Mouse (Mus musculus) adrenal gland, postnatal 14 days (tissue): ENCODE results near the gene Fut1. TPM values are rescaled to one million over a fixed set of nuclear protein-coding genes. Genes with fewer than 3 reads are reported as not detected.

Experiments used
- DNase-seq: peaks from one replicate; pipeline ENCODE4 v3.0.0; 2021; ENCODE audit warnings: mixed read lengths
- total RNA-seq: library from RNA; stranded (reverse); gene quantifications from 2 replicates; pipeline ENCODE4 v1.2.3, GENCODE M21; 2021

Gene Fut1
- total RNA-seq, 1 experiment from 2014 or later, result 0.11 TPM

DNA sequence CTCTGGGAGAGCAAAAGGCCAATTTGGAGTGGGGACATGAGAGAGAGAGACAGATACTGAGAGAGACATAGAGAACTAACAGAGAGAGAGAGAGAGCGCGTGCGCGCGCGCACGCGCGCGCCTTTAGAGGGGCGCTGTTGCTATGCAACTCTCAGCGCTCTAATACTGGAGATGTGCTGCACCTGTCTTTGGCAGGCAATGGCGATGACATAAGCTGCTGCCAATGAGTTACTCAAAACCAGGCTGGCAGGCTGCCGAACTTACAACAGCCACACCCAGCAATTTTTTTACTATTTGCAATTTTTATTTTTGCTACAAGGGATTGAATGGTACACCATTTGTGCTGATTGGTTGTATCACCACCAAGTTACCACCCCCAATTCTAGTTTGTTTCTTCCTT lies 50.7 kb downstream of the Fut1 start:
- DNase-seq, result no peak

DNA sequence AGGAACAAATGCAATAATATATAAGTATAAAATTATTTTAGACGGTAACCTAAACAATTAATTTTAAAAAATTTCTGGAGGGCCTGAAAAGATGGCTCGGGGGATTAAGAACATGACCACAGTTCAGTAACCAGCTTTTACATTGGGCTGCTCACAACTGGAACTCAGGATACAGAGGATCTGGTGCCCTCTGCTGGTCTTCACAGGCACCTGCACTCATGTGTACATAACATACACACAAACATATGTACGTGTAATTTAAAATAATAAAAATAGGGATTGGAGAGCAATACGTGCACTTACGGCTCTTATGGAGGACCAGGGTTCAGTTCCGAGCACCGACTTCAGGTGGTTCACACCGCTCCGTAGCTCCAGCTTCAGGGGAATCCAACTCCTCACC lies 51.8 kb downstream of the Fut1 start:
- DNase-seq, result no peak

Other genes starting within 250 kb of the Fut1 start
- gene Lin7b, start 246.7 kb upstream of the Fut1 start, total RNA-seq, result 1.2 and 1.4 TPM in 2 replicates
- gene Snrnp70, start 221.5 kb upstream of the Fut1 start, total RNA-seq, result 265 and 280 TPM in 2 replicates
- not detected in 2 replicates for gene Kcna7, start 211.6 kb upstream of the Fut1 start, total RNA-seq
- not detected in 2 replicates for gene Ntf5, start 203.6 kb upstream of the Fut1 start, total RNA-seq
- not detected in 2 replicates for gene Lhb, start 196.5 kb upstream of the Fut1 start, total RNA-seq
- 55.4 and 62.8 TPM in 2 replicates for gene Gys1, start 182.4 kb upstream of the Fut1 start, total RNA-seq
- gene Ruvbl2, start 179.2 kb upstream of the Fut1 start, total RNA-seq, result 55.5 and 62.8 TPM in 2 replicates
- gene Ftl1, start 157.4 kb upstream of the Fut1 start, total RNA-seq, result 638 and 688 TPM in 2 replicates
- 54.4 and 60.0 TPM in 2 replicates for gene Bax, start 150.4 kb upstream of the Fut1 start, total RNA-seq
- 0.49 and 1.1 TPM in 2 replicates for gene Tulp2, start 135.4 kb upstream of the Fut1 start, total RNA-seq
- 24.6 and 31.2 TPM in 2 replicates for gene Gm45808, start 130.5 kb upstream of the Fut1 start, total RNA-seq
- 46.8 and 54.1 TPM in 2 replicates for gene Dhdh, start 128.5 kb upstream of the Fut1 start, total RNA-seq
- gene Nucb1, start 106.9 kb upstream of the Fut1 start, total RNA-seq, result 199 and 204 TPM in 2 replicates
- 37.3 and 55.7 TPM in 2 replicates for gene Ppp1r15a, start 91.0 kb upstream of the Fut1 start, total RNA-seq
- gene Plekha4, start 91.0 kb upstream of the Fut1 start, total RNA-seq, result 3.8 and 6.5 TPM in 2 replicates
- 0.67 and 1.2 TPM in 2 replicates for gene Hsd17b14, start 62.4 kb upstream of the Fut1 start, total RNA-seq
- gene Bcat2, start 47.1 kb upstream of the Fut1 start, total RNA-seq, result 149 and 151 TPM in 2 replicates
- 0.37 TPM in 1 of 2 replicates, not detected in the other for gene Fgf21, start 1.8 kb upstream of the Fut1 start, total RNA-seq
- 0.56 and 0.82 TPM in 2 replicates for gene Izumo1, start 4.5 kb downstream of the Fut1 start, total RNA-seq
- 33.0 and 35.4 TPM in 2 replicates for gene Rasip1, start 10.2 kb downstream of the Fut1 start, total RNA-seq
- 4.9 and 8.5 TPM in 2 replicates for gene Mamstr, start 22.7 kb downstream of the Fut1 start, total RNA-seq
- gene Fut2, start 49.1 kb downstream of the Fut1 start, total RNA-seq, result 0.11 TPM in 1 of 2 replicates, not detected in the other
- 0.26 TPM in 1 of 2 replicates, not detected in the other for gene Ntn5, start 66.7 kb downstream of the Fut1 start, total RNA-seq
- gene Sec1, start 77.1 kb downstream of the Fut1 start, total RNA-seq, result 0.22 and 0.41 TPM in 2 replicates
- 10.5 and 16.9 TPM in 2 replicates for gene Car11, start 82.6 kb downstream of the Fut1 start, total RNA-seq
- gene Dbp, start 87.8 kb downstream of the Fut1 start, total RNA-seq, result 31.2 and 46.3 TPM in 2 replicates
- 927 and 1,052 TPM in 2 replicates for gene Rpl18, start 98.2 kb downstream of the Fut1 start, total RNA-seq
- gene Sphk2, start 100.7 kb downstream of the Fut1 start, total RNA-seq, result 32.3 and 34.4 TPM in 2 replicates
- gene Fam83e, start 103.9 kb downstream of the Fut1 start, total RNA-seq, result 0.45 and 0.74 TPM in 2 replicates
- gene Spaca4, start 108.5 kb downstream of the Fut1 start, total RNA-seq, result not detected in 2 replicates
- 7.5 and 9.9 TPM in 2 replicates for gene Lmtk3, start 166.4 kb downstream of the Fut1 start, total RNA-seq
- gene Sult2b1, start 167.4 kb downstream of the Fut1 start, total RNA-seq, result 0.52 and 1.0 TPM in 2 replicates
- gene Cyth2, start 197.3 kb downstream of the Fut1 start, total RNA-seq, result 97.5 and 114 TPM in 2 replicates
- gene Kcnj14, start 207.5 kb downstream of the Fut1 start, total RNA-seq, result 0.48 and 0.60 TPM in 2 replicates
- gene Grwd1, start 213.7 kb downstream of the Fut1 start, total RNA-seq, result 28.0 and 29.9 TPM in 2 replicates